Mouse (Mus musculus): Measurements from ENCODE around the gene Clmp. TPM values are rescaled to one million over a fixed set of nuclear protein-coding genes. Genes with fewer than 3 reads are reported as not detected.
A peak's percentile ranks its signal among the peaks of the same experiment; 100 is the strongest.

The Clmp gene
- polyA plus RNA-seq, 1 experiment from 2014 or later = 26.7 TPM

DNA sequence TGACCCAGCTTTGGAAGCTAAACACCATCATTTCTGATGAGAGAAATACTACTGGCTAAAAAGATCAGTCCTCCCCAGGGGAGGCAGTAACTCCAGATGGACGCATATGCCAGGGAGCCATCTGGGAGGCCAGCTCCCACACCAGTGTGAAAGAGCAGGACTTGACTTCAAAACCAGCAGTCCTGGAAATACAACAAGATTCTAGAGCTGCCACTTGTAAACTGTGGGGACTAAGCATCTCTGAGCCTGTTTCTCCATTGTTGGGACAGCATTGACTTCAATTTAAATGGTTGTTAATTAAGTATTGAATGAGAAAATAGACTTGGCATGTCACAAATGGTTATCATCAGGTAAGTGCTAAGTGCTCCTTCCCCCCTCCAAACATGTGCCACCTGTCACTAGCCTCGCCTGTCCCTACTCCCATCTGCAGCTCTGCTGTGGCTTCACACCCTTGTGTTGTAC lies 37.6 kb downstream of the Clmp start:
- Histone ChIP-seq H3K27ac (no peak overlapping the region), H3K27me3 (replicated peaks) (no peaks in the 10 kb centered on the region), H3K4me2 (replicated peaks) (no peak overlapping the region), H3K9ac (no peak overlapping the region), H3K36me3 (no peaks in the 10 kb centered on the region), H3K4me1 (replicated peaks) (no peaks in the 10 kb centered on the region; the same call in 1 of the 2 replicates), H3K4me3 (replicated peaks) (no peak overlapping the region), H3K9me3 (no peaks in the 10 kb centered on the region)
- 54% methylated on average over 2 of the region's 2 CpGs for WGBS
- ATAC-seq = no peak

DNA sequence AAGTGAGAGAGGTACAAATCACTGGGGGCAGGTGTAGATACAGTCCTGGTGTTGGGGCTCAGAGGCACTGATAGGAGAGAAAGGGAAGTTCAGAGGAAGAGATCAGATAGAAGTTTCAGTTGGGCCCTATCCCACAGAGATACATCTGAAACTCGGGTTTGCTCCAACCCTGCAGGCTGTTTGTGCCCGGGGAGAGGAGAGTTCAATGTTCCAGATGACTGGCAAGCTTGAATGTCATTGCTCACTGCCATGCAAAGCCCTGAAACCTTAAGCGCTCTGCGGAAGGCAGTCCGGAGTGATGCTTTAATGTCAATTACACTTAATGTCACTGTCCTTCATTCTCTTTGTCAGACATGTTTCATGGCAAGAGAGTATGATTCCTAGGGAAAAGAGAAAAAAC lies 39.2 kb downstream of the Clmp start:
- H3K27ac ChIP-seq = no peak overlapping the region

DNA sequence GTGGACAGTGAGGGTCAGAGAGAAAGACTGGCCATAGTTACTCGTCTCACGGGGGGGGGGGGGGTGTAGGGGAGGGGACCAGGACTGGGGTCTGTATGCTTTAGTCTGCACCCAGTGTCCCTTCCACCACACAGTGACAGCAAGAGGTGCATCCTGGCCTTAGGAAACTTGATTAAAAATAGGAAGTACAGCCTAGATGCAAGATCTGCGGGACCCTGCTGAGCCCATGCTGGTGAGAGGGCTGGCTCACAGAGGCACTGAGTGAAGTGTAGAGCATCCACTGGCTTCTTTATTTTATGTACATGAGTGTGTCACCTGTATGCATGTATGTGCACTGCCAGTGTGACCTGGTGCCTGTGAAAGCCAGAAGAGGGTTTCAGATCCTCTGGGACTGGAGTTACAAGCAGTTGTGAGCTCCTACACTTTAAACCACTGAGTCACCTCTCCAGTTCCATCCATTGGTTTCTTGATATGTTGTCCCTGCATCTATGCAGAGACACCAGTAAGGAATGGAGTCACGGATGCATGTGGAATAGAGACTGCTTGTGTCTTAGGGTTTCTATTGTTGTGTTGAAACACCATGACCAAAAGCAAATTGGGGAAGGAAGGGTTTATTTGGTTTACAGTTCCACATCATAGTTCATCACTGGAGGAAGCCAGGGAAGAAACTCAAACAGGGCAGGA lies 41.5 kb downstream of the Clmp start:
- 84% methylated on average over 4 of the region's 4 CpGs for WGBS
- no peak overlapping the region for H3K4me3 ChIP-seq (replicated peaks)
- no peaks in the 10 kb centered on the region for H3K36me3 ChIP-seq
- H3K9ac ChIP-seq = no peak overlapping the region
- ATAC-seq = no peak
- no peak overlapping the region for H3K27ac ChIP-seq
- no peak overlapping the region for H3K4me2 ChIP-seq (replicated peaks)
- H3K9me3 ChIP-seq = no peaks in the 10 kb centered on the region
- H3K4me1 ChIP-seq (replicated peaks) = peaks cover 14% of the 10 kb centered on the region
- H3K27me3 ChIP-seq (replicated peaks) = no peaks in the 10 kb centered on the region

More for the DNA sequence above, 39.2 kb downstream of the Clmp start:
- Histone ChIP-seq H3K36me3 (no peaks in the 10 kb centered on the region), H3K4me3 (replicated peaks) (no peak overlapping the region), H3K9ac (no peak overlapping the region), H3K9me3 (no peaks in the 10 kb centered on the region), H3K27me3 (replicated peaks) (no peaks in the 10 kb centered on the region), H3K4me2 (replicated peaks) (no peak overlapping the region), H3K4me1 (replicated peaks) (no peaks in the 10 kb centered on the region; the same call in 1 of the 2 replicates)
- WGBS = 77% methylated on average over 5 of the region's 5 CpGs
- ATAC-seq = no peak

DNA sequence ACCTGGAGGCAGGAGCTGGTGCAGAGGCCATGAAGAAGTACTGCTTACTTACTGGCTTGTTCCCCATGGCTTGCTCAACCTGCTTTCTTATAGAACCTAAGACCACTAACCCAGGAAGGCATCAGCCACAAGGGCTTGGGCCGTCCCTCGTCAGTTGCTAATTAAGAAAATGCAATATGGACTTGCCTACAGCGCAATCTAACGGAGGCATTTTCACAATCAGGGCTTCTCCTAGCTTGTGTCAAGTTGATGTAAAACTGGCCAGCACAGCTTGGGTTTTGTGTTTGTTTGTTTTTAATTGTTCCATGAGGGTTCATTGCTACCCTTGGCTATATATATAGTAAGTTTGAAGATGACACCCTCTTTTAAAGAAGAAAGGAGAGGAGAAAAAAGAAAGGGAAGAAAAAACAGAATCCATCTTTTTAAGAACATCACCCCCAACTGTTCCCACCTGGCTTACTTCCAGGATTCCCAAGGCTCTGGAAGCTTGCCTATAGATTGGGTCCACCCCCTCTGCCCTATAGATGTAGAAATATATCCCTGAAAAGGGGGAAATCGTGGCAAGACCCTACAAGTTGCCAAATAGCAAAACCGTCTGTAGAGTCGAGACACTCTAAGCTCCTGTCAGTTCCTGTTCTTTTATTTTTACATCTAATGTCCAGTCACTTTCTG lies 42.2 kb downstream of the Clmp start:
- no peak overlapping the region for H3K27ac ChIP-seq
- ATAC-seq = no peak
- H3K27me3 ChIP-seq (replicated peaks) = no peaks in the 10 kb centered on the region
- peaks cover 17% of the 10 kb centered on the region for H3K4me1 ChIP-seq (replicated peaks)
- no peaks in the 10 kb centered on the region for H3K9me3 ChIP-seq
- H3K4me2 ChIP-seq (replicated peaks) = no peak overlapping the region
- 85% methylated on average over 7 of the region's 7 CpGs for WGBS
- no peak overlapping the region for H3K4me3 ChIP-seq (replicated peaks)
- H3K36me3 ChIP-seq = no peaks in the 10 kb centered on the region
- H3K9ac ChIP-seq = no peak overlapping the region

DNA sequence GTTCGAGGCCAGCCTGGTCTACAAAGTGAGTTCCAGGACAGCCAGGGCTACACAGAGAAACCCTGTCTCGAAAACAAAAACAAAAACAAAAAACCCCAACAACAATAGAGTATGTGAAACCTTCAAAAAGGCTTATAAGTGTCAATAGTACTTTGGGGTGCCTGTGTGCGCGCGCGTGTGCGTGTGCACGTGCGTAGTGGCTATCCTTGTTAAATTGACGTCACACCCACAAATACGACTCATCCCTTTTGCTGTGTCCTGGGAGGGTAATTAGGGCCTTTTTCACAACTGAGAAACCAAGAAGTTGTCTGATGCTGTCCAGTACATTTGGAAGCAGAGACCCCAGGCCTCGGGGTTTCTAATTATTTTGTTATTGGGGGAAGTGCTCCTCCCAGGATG lies 44.5 kb downstream of the Clmp start:
- Histone ChIP-seq H3K36me3 (no peaks in the 10 kb centered on the region), H3K27ac (peak overlapping the region; percentile 79), H3K4me3 (replicated peaks) (peak overlapping the region; percentile 33), H3K9ac (peak overlapping the region; percentile 43; the same call in 1 of the 2 replicates), H3K27me3 (replicated peaks) (no peaks in the 10 kb centered on the region), H3K4me2 (replicated peaks) (peak overlapping the region; percentile 71), H3K9me3 (no peaks in the 10 kb centered on the region), H3K4me1 (replicated peaks) (peaks cover 17% of the 10 kb centered on the region)
- WGBS = 63% methylated on average over 12 of the region's 12 CpGs
- peak; percentile 34 for ATAC-seq

DNA sequence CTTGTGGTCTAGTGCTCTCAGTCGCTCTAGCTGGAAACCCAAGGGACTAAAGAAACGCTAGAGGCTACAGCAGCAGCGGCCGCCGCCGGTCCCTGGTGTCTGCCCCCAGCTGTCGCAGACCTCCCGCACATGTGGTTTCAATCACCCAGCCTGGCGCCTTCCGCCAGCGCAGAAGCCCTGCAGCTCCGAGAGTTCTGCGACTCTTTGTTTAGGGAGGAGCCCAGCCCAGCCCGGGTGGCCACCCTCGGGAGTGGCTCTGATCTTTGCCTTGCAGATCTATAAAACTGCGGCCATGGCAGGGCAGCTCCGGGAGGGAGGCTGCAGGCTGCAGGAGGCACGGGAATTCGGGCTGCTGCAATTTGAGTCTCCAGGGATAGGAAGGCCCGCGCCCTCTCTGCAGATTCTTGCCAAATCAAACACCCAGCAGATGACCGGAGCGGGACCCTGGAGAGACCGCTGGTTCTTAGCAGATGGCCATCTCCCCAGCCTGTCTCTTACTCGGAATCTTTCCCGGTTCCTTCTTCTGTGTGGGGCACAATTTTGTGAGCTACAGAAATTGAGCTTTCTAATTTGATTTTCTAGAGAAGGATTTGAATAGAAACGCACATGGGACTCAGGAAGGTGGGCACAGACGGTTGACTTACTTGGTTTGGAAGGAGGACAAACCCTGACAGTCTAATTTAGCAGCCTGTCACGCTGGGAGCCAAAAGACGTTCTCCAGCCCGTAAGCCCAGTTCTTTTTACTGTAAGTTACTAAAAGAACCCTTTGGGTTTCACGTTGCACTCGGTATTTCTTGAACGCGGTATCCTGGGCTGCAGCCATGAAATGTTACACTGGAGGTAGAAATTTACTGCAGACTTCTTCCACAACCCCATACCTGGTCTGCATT lies 45.2 kb downstream of the Clmp start:
- H3K27ac ChIP-seq = peak overlapping the region; percentile 79
- no peaks in the 10 kb centered on the region for H3K27me3 ChIP-seq (replicated peaks)
- no peaks in the 10 kb centered on the region for H3K9me3 ChIP-seq
- H3K4me2 ChIP-seq (replicated peaks) = peak overlapping the region; percentile 71
- H3K36me3 ChIP-seq = no peaks in the 10 kb centered on the region
- WGBS = under 1% methylated on average over 35 of the region's 35 CpGs
- ATAC-seq = peak; percentile 95
- H3K4me1 ChIP-seq (replicated peaks) = peaks cover 17% of the 10 kb centered on the region
- H3K9ac ChIP-seq = peak overlapping the region; percentile 43
- peak overlapping the region; percentile 33 for H3K4me3 ChIP-seq (replicated peaks)

DNA sequence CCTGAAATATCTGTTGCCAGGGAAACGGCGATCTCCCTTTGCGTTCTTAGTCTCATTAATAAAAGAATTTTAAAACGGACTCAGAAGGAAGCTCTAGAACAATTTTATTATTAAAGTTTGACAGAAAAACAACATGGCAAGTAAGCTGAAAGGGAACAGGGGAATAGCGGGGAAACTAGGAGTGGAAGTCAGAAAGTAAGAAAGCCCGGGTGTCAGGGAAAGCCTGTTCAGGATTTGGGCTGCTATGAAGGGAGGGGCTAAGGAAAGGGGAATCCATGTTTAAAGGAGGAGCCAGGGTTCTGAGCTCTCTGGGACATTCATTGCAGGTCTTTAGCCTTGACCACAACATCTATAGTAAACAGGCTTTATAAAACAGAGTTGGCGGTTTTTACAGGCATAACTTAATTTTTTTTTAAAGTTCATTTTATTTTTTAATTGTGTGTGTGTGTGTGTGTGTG lies 45.9 kb downstream of the Clmp start:
- 14% methylated on average over 7 of the region's 7 CpGs for WGBS
- no peak for ATAC-seq
- peak overlapping the region; percentile 79 for H3K27ac ChIP-seq
- peak overlapping the region; percentile 43; the same call in 1 of the 2 replicates for H3K9ac ChIP-seq
- H3K9me3 ChIP-seq = no peaks in the 10 kb centered on the region
- H3K4me3 ChIP-seq (replicated peaks) = peak overlapping the region; percentile 33
- H3K4me2 ChIP-seq (replicated peaks) = peak overlapping the region; percentile 71
- H3K4me1 ChIP-seq (replicated peaks) = peaks cover 17% of the 10 kb centered on the region
- no peaks in the 10 kb centered on the region for H3K27me3 ChIP-seq (replicated peaks)
- H3K36me3 ChIP-seq = no peaks in the 10 kb centered on the region

DNA sequence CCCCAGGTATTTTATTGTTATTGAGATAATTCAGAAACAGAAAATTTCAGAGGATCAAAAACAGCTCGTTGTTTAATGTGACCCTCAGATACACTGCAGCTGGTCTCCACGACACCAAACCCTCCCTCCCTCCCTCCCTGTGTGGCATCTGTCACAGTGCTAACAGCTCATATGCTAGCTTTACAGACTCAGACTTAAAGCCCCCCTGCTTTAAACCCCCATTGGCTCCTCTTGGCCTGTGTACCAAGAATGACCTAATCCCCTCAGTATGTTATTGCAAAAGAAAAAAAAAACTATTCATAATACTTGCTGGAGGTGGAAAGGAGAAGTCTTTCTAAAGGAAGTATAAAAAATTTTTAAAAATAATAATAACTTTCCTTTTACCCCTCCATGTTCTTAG lies 46.5 kb downstream of the Clmp start:
- no peak for ATAC-seq
- Histone ChIP-seq H3K4me1 (replicated peaks) (peaks cover 17% of the 10 kb centered on the region), H3K4me3 (replicated peaks) (no peak overlapping the region), H3K27ac (0 out of 2 replicates have a peak overlapping the region, but pooled peaks have one; percentile 79), H3K4me2 (replicated peaks) (no peak overlapping the region), H3K9ac (no peak overlapping the region), H3K9me3 (no peaks in the 10 kb centered on the region), H3K36me3 (no peaks in the 10 kb centered on the region), H3K27me3 (replicated peaks) (no peaks in the 10 kb centered on the region)
- WGBS = 23% methylated on average over 2 of the region's 2 CpGs

DNA sequence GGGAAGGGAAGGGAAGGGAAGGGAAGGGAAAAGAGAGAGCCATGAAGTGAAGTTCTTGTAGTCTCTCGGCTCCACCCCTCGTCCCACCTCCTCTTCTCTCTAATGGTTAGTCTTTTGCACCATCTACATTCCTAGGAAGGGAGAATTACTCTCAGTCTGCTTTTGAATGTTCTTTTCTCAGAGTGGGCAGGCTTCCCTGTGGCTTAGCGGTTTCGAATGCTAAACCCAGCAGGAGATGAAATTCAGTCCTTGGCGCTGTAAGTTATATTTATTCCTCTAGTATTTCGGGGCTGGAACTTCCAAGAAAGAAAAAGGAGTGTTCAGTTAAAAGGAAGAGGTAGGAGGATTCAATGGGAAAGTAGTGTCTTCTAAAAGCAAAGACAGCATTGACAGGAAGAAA lies 51.4 kb downstream of the Clmp start:
- 86% methylated on average over 6 of the region's 6 CpGs for WGBS
- no peak overlapping the region for H3K4me3 ChIP-seq (replicated peaks)
- no peak overlapping the region for H3K27ac ChIP-seq
- ATAC-seq = no peak
- no peaks in the 10 kb centered on the region for H3K27me3 ChIP-seq (replicated peaks)
- no peaks in the 10 kb centered on the region for H3K36me3 ChIP-seq
- H3K4me1 ChIP-seq (replicated peaks) = peaks cover 3% of the 10 kb centered on the region
- no peak overlapping the region for H3K4me2 ChIP-seq (replicated peaks)
- no peak overlapping the region for H3K9ac ChIP-seq
- H3K9me3 ChIP-seq = no peaks in the 10 kb centered on the region

DNA sequence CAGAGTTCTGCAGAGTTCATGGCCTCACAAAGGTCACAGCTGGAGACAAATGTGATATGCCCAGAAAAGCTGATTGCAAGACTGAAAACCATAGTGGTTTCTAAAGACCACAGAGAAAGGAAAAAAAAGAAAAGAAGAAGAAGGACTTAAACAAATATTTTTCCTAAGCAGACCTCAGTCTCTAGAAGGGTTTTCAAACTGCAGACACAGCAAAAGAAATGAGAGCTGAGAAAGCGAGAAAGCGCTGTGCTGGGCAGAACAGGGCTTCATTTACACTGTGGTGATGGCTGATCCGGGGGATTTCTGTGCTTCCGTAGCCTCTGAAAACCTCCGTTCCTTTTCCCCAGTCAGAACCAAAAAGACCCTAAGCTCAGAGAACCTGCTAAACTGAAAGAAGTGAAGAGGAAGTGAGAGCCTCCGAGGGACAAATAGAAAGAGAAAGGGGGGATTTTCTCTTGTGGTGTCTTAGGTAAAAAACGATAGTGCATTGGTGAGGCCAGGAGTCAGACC lies 57.8 kb downstream of the Clmp start:
- H3K4me1 ChIP-seq (replicated peaks) = no peaks in the 10 kb centered on the region
- no peaks in the 10 kb centered on the region for H3K9me3 ChIP-seq
- no peak overlapping the region for H3K27ac ChIP-seq
- no peaks in the 10 kb centered on the region for H3K27me3 ChIP-seq (replicated peaks)
- H3K9ac ChIP-seq = no peak overlapping the region
- no peak for ATAC-seq
- H3K4me3 ChIP-seq (replicated peaks) = no peak overlapping the region
- 57% methylated on average over 7 of the region's 7 CpGs for WGBS
- no peak overlapping the region for H3K4me2 ChIP-seq (replicated peaks)
- no peaks in the 10 kb centered on the region for H3K36me3 ChIP-seq

DNA sequence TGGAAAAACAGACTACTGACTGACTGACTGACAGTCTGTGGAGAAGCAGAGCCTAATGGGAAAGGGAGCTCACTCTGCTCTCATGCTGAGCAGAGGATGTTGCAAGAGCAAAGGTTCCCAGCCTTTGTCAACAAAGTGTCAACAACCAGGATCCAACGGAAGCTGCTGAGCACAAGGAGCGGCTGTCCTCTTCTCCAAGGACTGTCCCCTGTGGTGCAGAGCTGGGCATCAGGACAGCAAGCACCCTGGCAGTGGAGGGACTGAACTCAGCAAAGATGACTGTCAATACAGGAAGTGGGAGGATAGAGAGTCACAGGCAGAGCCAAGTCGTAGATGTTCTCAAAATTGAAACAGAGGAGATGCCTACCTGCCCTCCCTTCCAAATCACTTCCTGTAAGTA lies 58.5 kb downstream of the Clmp start:
- Histone ChIP-seq H3K27ac (no peak overlapping the region), H3K27me3 (replicated peaks) (no peaks in the 10 kb centered on the region), H3K9ac (no peak overlapping the region), H3K36me3 (no peaks in the 10 kb centered on the region), H3K9me3 (no peaks in the 10 kb centered on the region), H3K4me3 (replicated peaks) (no peak overlapping the region), H3K4me2 (replicated peaks) (no peak overlapping the region), H3K4me1 (replicated peaks) (no peaks in the 10 kb centered on the region)
- ATAC-seq = 0 out of 2 replicates have a peak, but pooled peaks have one; percentile 24
- WGBS = 47% methylated on average over 3 of the region's 3 CpGs

DNA sequence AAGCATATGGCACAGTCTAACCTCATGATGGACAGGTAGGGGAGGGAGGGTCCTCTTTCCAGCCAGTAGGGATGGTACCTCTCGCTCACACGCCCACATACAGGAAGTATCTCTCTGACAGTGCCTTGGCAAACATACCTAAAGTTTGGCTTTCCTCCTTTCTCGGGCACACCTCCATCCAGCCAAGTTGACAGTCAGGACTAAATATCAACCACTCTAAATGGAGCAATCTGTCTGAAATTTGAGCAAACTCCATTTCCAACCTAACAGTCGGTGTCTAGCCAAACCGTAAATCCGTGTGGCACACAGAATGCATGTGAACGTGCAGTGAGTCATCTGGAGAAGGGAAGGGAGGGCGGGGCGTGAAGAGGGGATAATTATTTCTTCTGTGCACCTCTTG lies 61.0 kb downstream of the Clmp start:
- H3K36me3 ChIP-seq = no peaks in the 10 kb centered on the region
- 0 out of 2 replicates have a peak, but pooled peaks have one; percentile 43 for ATAC-seq
- 54% methylated on average over 9 of the region's 9 CpGs for whole genome bisulfite sequencing
- no peak overlapping the region for H3K4me3 ChIP-seq (replicated peaks)
- H3K27ac ChIP-seq = no peak overlapping the region
- no peaks in the 10 kb centered on the region for H3K4me1 ChIP-seq (replicated peaks)
- H3K27me3 ChIP-seq (replicated peaks) = no peaks in the 10 kb centered on the region
- no peak overlapping the region for H3K4me2 ChIP-seq (replicated peaks)
- H3K9ac ChIP-seq = no peak overlapping the region
- no peaks in the 10 kb centered on the region for H3K9me3 ChIP-seq

Data from intestine, embryonic 15.5 days (tissue).